Mouse (Mus musculus): ENCODE measurements around the gene Abhd6. TPM values are rescaled to one million over a fixed set of nuclear protein-coding genes. Genes with fewer than 3 reads are reported as not detected.
"Not testable (repeated sequence)": the region's sequence is repeated elsewhere in the genome, so short reads cannot be mapped to it uniquely, and the experiment has no call there.

Abhd6 gene
- polyA plus RNA-seq, 1 experiment from 2014 or later, result 11.3 TPM

GRCm38 (mm10) chr14:7999030-7999429 is 3.7 kb upstream of the Abhd6 start:
- 66% methylated on average over 3 of the region's 3 CpGs for WGBS
- H3K27ac ChIP-seq (replicated peaks in 1 of 2; ENCODE audit: control insufficient read depth in 1 of 2, insufficient read depth in 1 of 2, low read depth in 2 of 2, low read length in 2 of 2), result no peak overlapping the region
- no peak overlapping the region for H3K9ac ChIP-seq (ENCODE audit: low read length)
- H3K4me3 ChIP-seq (ENCODE audit: control insufficient read depth in 1 of 2, insufficient read depth in 1 of 2, low read depth in 1 of 2, low read length in 2 of 2), result no peak overlapping the region
- H3K27me3 ChIP-seq (ENCODE audit: control insufficient read depth, insufficient read depth, low read length), result peaks cover 26% of the 10 kb centered on the region
- no peak overlapping the region for H3K4me2 ChIP-seq (ENCODE audit: low read length)
- no peak for ATAC-seq (ENCODE audit: insufficient number of reproducible peaks, insufficient read depth, low FRiP score, low read depth)
- H3K4me1 ChIP-seq (ENCODE audit: control insufficient read depth in 2 of 2, insufficient read depth in 2 of 2, low read length in 2 of 2), result peaks cover 12 to 17% of the 10 kb centered on the region in 2 experiments
- no peaks in the 10 kb centered on the region for H3K36me3 ChIP-seq (ENCODE audit: control insufficient read depth, insufficient read depth, low read length)
- H3K9me3 ChIP-seq (ENCODE audit: control insufficient read depth, low read length), result no peaks in the 10 kb centered on the region

- Histone ChIP-seq H3K36me3 (ENCODE audit: control insufficient read depth, insufficient read depth, low read length) (no peaks in the 10 kb centered on the region), H3K27me3 (ENCODE audit: control insufficient read depth, insufficient read depth, low read length) (peaks cover 26% of the 10 kb centered on the region)
Observed at GRCm38 (mm10) chr14:7999435-7999834, 3.3 kb upstream of the Abhd6 start.

GRCm38 (mm10) chr14:8000247-8000646 is 2.5 kb upstream of the Abhd6 start:
- no peaks in the 10 kb centered on the region for H3K36me3 ChIP-seq (ENCODE audit: control insufficient read depth, insufficient read depth, low read length)
- no peak for ATAC-seq (ENCODE audit: insufficient number of reproducible peaks, insufficient read depth, low FRiP score, low read depth)
- H3K4me2 ChIP-seq (ENCODE audit: low read length), result no peak overlapping the region
- H3K27me3 ChIP-seq (ENCODE audit: control insufficient read depth, insufficient read depth, low read length), result peaks cover 26% of the 10 kb centered on the region
- H3K27ac ChIP-seq (replicated peaks in 1 of 2; ENCODE audit: control insufficient read depth in 1 of 2, insufficient read depth in 1 of 2, low read depth in 2 of 2, low read length in 2 of 2), result no peak overlapping the region
- no peak overlapping the region for H3K9ac ChIP-seq (ENCODE audit: low read length)
- H3K9me3 ChIP-seq (ENCODE audit: control insufficient read depth, low read length), result no peaks in the 10 kb centered on the region
- 81% methylated on average over 5 of the region's 5 CpGs for WGBS
- H3K4me3 ChIP-seq (ENCODE audit: control insufficient read depth in 1 of 2, insufficient read depth in 1 of 2, low read depth in 1 of 2, low read length in 2 of 2), result no peak overlapping the region
- peaks cover 12 to 17% of the 10 kb centered on the region in 2 experiments for H3K4me1 ChIP-seq (ENCODE audit: control insufficient read depth in 2 of 2, insufficient read depth in 2 of 2, low read length in 2 of 2)

More at GRCm38 (mm10) chr14:7999435-7999834, 3.3 kb upstream of the Abhd6 start:
- 79% methylated on average over 5 of the region's 5 CpGs for WGBS
- Histone ChIP-seq H3K9me3 (ENCODE audit: control insufficient read depth, low read length) (no peaks in the 10 kb centered on the region), H3K4me3 (ENCODE audit: control insufficient read depth in 1 of 2, insufficient read depth in 1 of 2, low read depth in 1 of 2, low read length in 2 of 2) (no peak overlapping the region), H3K4me2 (ENCODE audit: low read length) (no peak overlapping the region), H3K9ac (ENCODE audit: low read length) (no peak overlapping the region), H3K4me1 (ENCODE audit: control insufficient read depth in 2 of 2, insufficient read depth in 2 of 2, low read length in 2 of 2) (peaks cover 12 to 17% of the 10 kb centered on the region in 2 experiments), H3K27ac (replicated peaks in 1 of 2; ENCODE audit: control insufficient read depth in 1 of 2, insufficient read depth in 1 of 2, low read depth in 2 of 2, low read length in 2 of 2) (no peak overlapping the region)
- ATAC-seq (ENCODE audit: insufficient number of reproducible peaks, insufficient read depth, low FRiP score, low read depth), result no peak

GRCm38 (mm10) chr14:8000831-8001685 is 1.6 kb upstream of the Abhd6 start:
- peaks cover 26% of the 10 kb centered on the region for H3K27me3 ChIP-seq (ENCODE audit: control insufficient read depth, insufficient read depth, low read length)
- WGBS, result 17% methylated on average over 15 of the region's 17 CpGs
- H3K27ac ChIP-seq (replicated peaks in 1 of 2; ENCODE audit: control insufficient read depth in 1 of 2, insufficient read depth in 1 of 2, low read depth in 2 of 2, low read length in 2 of 2), result no peak overlapping the region
- H3K9ac ChIP-seq (ENCODE audit: low read length), result no peak overlapping the region
- ATAC-seq (ENCODE audit: insufficient number of reproducible peaks, insufficient read depth, low FRiP score, low read depth), result no peak
- H3K36me3 ChIP-seq (ENCODE audit: control insufficient read depth, insufficient read depth, low read length), result no peaks in the 10 kb centered on the region
- no peaks in the 10 kb centered on the region for H3K9me3 ChIP-seq (ENCODE audit: control insufficient read depth, low read length)
- H3K4me1 ChIP-seq (ENCODE audit: control insufficient read depth in 2 of 2, insufficient read depth in 2 of 2, low read length in 2 of 2), result peaks cover 12 to 17% of the 10 kb centered on the region in 2 experiments
- H3K4me3 ChIP-seq (ENCODE audit: control insufficient read depth in 1 of 2, insufficient read depth in 1 of 2, low read depth in 1 of 2, low read length in 2 of 2), result no peak overlapping the region
- H3K4me2 ChIP-seq (ENCODE audit: low read length), result peak overlapping the region; percentile 42

GRCm38 (mm10) chr14:8003093-8003670 is 480 bp downstream of the Abhd6 start:
- ATAC-seq (ENCODE audit: insufficient number of reproducible peaks, insufficient read depth, low FRiP score, low read depth), result peak; percentile 32
- WGBS, result 2% methylated on average over 23 of the region's 23 CpGs
- 0 out of 4 replicates have a peak overlapping the region, but pooled peaks of 1 of the 2 experiments have one; percentile 28 for H3K27ac ChIP-seq (replicated peaks in 1 of 2; ENCODE audit: control insufficient read depth in 1 of 2, insufficient read depth in 1 of 2, low read depth in 2 of 2, low read length in 2 of 2)

GRCm38 (mm10) chr14:8003727-8004670 is 1.3 kb downstream of the Abhd6 start:
- ATAC-seq (ENCODE audit: insufficient number of reproducible peaks, insufficient read depth, low FRiP score, low read depth), result no peak
- H3K27ac ChIP-seq (replicated peaks in 1 of 2; ENCODE audit: control insufficient read depth in 1 of 2, insufficient read depth in 1 of 2, low read depth in 2 of 2, low read length in 2 of 2), result no peak overlapping the region
- peaks cover 26% of the 10 kb centered on the region for H3K27me3 ChIP-seq (ENCODE audit: control insufficient read depth, insufficient read depth, low read length)
- 53% methylated on average over 18 of the region's 18 CpGs for WGBS
- H3K9ac ChIP-seq (ENCODE audit: low read length), result peak overlapping the region; percentile 78
- no peaks in the 10 kb centered on the region for H3K36me3 ChIP-seq (ENCODE audit: control insufficient read depth, insufficient read depth, low read length)
- H3K4me2 ChIP-seq (ENCODE audit: low read length), result peak overlapping the region; percentile 95
- H3K9me3 ChIP-seq (ENCODE audit: control insufficient read depth, low read length), result no peaks in the 10 kb centered on the region
- peak overlapping the region; percentile 58 to 79 for H3K4me3 ChIP-seq (ENCODE audit: control insufficient read depth in 1 of 2, insufficient read depth in 1 of 2, low read depth in 1 of 2, low read length in 2 of 2)
- H3K4me1 ChIP-seq (ENCODE audit: control insufficient read depth in 2 of 2, insufficient read depth in 2 of 2, low read length in 2 of 2), result peaks cover 12 to 14% of the 10 kb centered on the region in 2 experiments

More at GRCm38 (mm10) chr14:8003093-8003670, 480 bp downstream of the Abhd6 start:
- Histone ChIP-seq H3K4me1 (ENCODE audit: control insufficient read depth in 2 of 2, insufficient read depth in 2 of 2, low read length in 2 of 2) (peaks cover 12 to 14% of the 10 kb centered on the region in 2 experiments), H3K27me3 (ENCODE audit: control insufficient read depth, insufficient read depth, low read length) (peaks cover 26% of the 10 kb centered on the region), H3K4me2 (ENCODE audit: low read length) (peak overlapping the region; percentile 95), H3K4me3 (ENCODE audit: control insufficient read depth in 1 of 2, insufficient read depth in 1 of 2, low read depth in 1 of 2, low read length in 2 of 2) (peak overlapping the region; percentile 58 to 79), H3K9me3 (ENCODE audit: control insufficient read depth, low read length) (no peaks in the 10 kb centered on the region), H3K36me3 (ENCODE audit: control insufficient read depth, insufficient read depth, low read length) (no peaks in the 10 kb centered on the region), H3K9ac (ENCODE audit: low read length) (peak overlapping the region; percentile 78)

GRCm38 (mm10) chr14:8006061-8006460 is 3.4 kb downstream of the Abhd6 start:
- 58% methylated on average over 3 of the region's 3 CpGs for WGBS
- H3K4me2 ChIP-seq (ENCODE audit: low read length); H3K27ac ChIP-seq (replicated peaks in 1 of 2; ENCODE audit: control insufficient read depth in 1 of 2, insufficient read depth in 1 of 2, low read depth in 2 of 2, low read length in 2 of 2); H3K9ac ChIP-seq (ENCODE audit: low read length); ATAC-seq (ENCODE audit: insufficient number of reproducible peaks, insufficient read depth, low FRiP score, low read depth); H3K4me3 ChIP-seq (ENCODE audit: control insufficient read depth in 1 of 2, insufficient read depth in 1 of 2, low read depth in 1 of 2, low read length in 2 of 2); H3K27me3 ChIP-seq (ENCODE audit: control insufficient read depth, insufficient read depth, low read length); H3K36me3 ChIP-seq (ENCODE audit: control insufficient read depth, insufficient read depth, low read length); H3K9me3 ChIP-seq (ENCODE audit: control insufficient read depth, low read length): not testable (repeated sequence)
- H3K4me1 ChIP-seq (ENCODE audit: control insufficient read depth in 2 of 2, insufficient read depth in 2 of 2, low read length in 2 of 2), result peaks cover 11 to 12% of the 10 kb centered on the region in 2 experiments
